Mouse (Mus musculus) G1E (cell line): ENCODE data around the gene Cdca7l. TPM values are rescaled to one million over a fixed set of nuclear protein-coding genes. Genes with fewer than 3 reads are reported as not detected.
"Not testable (repeated sequence)": the region's sequence is repeated elsewhere in the genome, so short reads cannot be mapped to it uniquely, and the experiment has no call there.

Source experiments
- ATAC-seq: 2 replicates; pipeline ENCODE4 v1.8.0; 2016; ENCODE audit warnings: mild to moderate bottlenecking; ENCODE audit not compliant: insufficient number of reproducible peaks, poor library complexity, low FRiP score, severe bottlenecking; ENCODE audit errors: extremely low read depth
- DNase-seq: peaks from one replicate; pipeline ENCODE4 v3.0.0; 2012; ENCODE audit warnings: low spot score
- H3K27me3 ChIP-seq: 2 replicates; pipeline ENCODE4 v1.6.1; 2012; ENCODE audit warnings: mild to moderate bottlenecking, low read length, inconsistent platforms; ENCODE audit not compliant: insufficient read depth
- H3K36me3 ChIP-seq: replicated peaks from 2 replicates; pipeline ENCODE3; 2012; ENCODE audit warnings: mild to moderate bottlenecking, inconsistent platforms
- H3K4me1 ChIP-seq: 2 replicates; pipeline ENCODE4 v1.6.1; 2012; ENCODE audit warnings: low read depth, low read length, inconsistent platforms, mixed read lengths; ENCODE audit not compliant: insufficient read depth
- H3K4me3 ChIP-seq: 2 replicates; pipeline ENCODE4 v1.5.1; 2012; ENCODE audit warnings: low read depth, mild to moderate bottlenecking, inconsistent platforms, low read length, moderate library complexity, mixed read lengths
- H3K9me3 ChIP-seq: replicated peaks from 2 replicates; pipeline ENCODE4 v1.6.1; 2012; ENCODE audit warnings: inconsistent platforms
- CTCF ChIP-seq: IDR thresholded peaks from 2 replicates; pipeline ENCODE4 v1.5.1; 2012; ENCODE audit warnings: low read depth, low read length, inconsistent platforms, mixed read lengths
- GATA1 ChIP-seq: IDR thresholded peaks from 2 replicates; pipeline ENCODE4 v1.6.1; 2012; ENCODE audit warnings: borderline replicate concordance, low read length, inconsistent platforms, mixed read lengths
- GATA2 ChIP-seq: IDR thresholded peaks from 2 replicates; pipeline ENCODE4 v1.6.1; 2012; ENCODE audit warnings: low read depth, low read length, inconsistent platforms, borderline replicate concordance
- POLR2AphosphoS5 ChIP-seq: IDR thresholded peaks from 2 replicates; pipeline ENCODE4 v1.6.1; 2012; ENCODE audit warnings: low read depth, low read length, inconsistent platforms; ENCODE audit not compliant: insufficient replicate concordance
- TAL1 ChIP-seq: conservative IDR thresholded peaks from 2 replicates; pipeline ENCODE4 v1.6.1; 2012; ENCODE audit warnings: low read depth, low read length, inconsistent platforms, mixed read lengths
- polyA plus RNA-seq: library from polyadenylated mRNA; stranded (reverse); fragments of >175 nt; gene quantifications from 2 replicates; pipeline ENCODE4 v1.2.3, GENCODE M21; 2012
- total RNA-seq, 2 experiments: library from RNA; stranded (forward) in 1 of 2; stranded (reverse) in 1 of 2; fragments of 200-1000 nt in 1 of 2; fragments of >200 nt in 1 of 2; fragmentation: Nextera tagmentation in 1 of 2; gene quantifications; 2 replicates each; pipeline ENCODE4 v1.2.3; 2014 to 2017

The Cdca7l gene
- total and polyA plus RNA-seq, 3 experiments: 6.8 to 19.9 (median 15.0) TPM

DNA sequence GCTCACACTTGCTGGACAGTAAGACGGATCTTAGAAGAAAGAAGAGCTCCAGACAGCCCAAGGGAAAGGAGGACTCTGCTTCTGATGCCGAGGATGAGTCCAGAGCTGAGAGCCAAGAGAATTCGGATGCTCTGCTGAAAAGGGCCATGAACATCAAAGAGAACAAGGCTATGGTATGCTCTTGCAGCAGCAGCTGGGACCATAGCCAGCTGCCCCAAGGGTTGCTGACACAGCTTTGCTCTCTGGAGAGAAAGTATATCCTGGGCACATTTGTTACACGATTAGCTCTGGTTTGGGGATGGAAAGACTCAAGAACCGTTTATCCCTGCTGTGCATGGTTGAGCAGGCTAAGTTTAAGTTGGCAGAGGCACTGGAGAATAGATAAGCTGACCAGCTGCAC is 68.2 kb downstream of the Cdca7l start:
- ATAC-seq (no peak), DNase-seq (no peak)
- no peak for TF ChIP-seq GATA1
- no peak for TF ChIP-seq TAL1
- no peak for TF ChIP-seq CTCF
- TF ChIP-seq POLR2AphosphoS5: no peak
- no peak for TF ChIP-seq GATA2
- Histone ChIP-seq H3K36me3 (peaks cover 47% of the 10 kb centered on the region), H3K4me1 (no peaks in the 10 kb centered on the region), H3K27me3 (no peaks in the 10 kb centered on the region), H3K9me3 (peaks cover 35% of the 10 kb centered on the region), H3K4me3 (no peak overlapping the region)

DNA sequence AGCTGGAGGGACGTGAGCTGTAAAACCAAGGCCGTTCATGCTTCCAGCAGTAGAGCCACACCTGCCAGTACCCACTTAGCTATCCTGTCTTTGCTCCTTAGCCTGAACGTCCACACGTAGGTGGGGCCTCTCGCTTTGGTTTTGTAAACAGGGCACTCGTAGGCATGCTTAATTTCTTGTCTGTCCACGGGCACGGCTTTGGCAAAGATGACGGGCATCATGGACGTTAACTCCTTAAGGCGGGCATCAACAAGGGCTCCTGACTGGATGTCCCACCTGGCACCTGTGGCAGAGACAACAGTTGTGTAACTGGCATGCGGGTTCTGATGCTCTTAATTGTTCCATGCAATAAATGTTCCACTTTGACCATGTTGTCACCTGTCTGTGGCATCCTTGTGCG is 74.3 kb downstream of the Cdca7l start:
- Histone ChIP-seq H3K9me3 (peaks cover 42% of the 10 kb centered on the region), H3K36me3 (peaks cover 41% of the 10 kb centered on the region), H3K4me3 (no peak overlapping the region), H3K27me3 (no peaks in the 10 kb centered on the region), H3K4me1 (no peaks in the 10 kb centered on the region)
- DNase-seq (no peak), ATAC-seq (no peak)
- TF ChIP-seq CTCF (no peak), GATA1 (no peak), GATA2 (no peak), TAL1 (no peak), POLR2AphosphoS5 (no peak)

DNA sequence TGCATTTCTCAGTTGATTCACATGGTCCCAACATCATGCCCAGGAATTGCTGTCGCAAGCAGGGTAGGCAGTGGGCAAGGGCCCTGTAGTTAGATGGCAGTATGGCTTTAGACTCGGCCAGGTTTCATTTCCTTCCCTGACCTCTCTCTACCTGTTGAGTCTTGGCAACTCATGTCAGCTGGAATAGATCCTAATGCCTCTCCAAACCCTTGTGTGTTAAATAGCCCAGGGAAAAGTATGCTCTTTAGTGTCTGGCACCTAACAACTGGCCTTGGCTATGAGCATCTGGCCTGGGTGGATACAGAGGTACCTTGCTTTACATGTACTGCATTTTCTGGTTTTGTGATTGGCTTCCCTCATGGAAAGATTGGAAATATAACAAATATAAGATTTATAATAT is 80.5 kb downstream of the Cdca7l start:
- ATAC-seq (no peak), DNase-seq (no peak)
- Histone ChIP-seq H3K4me3 (no peak overlapping the region), H3K4me1 (no peaks in the 10 kb centered on the region), H3K27me3 (no peaks in the 10 kb centered on the region), H3K9me3 (peaks cover 20% of the 10 kb centered on the region), H3K36me3 (peaks cover 4% of the 10 kb centered on the region)
- TF ChIP-seq GATA2 (no peak), TAL1 (no peak), CTCF (no peak), POLR2AphosphoS5 (no peak), GATA1 (no peak)

DNA sequence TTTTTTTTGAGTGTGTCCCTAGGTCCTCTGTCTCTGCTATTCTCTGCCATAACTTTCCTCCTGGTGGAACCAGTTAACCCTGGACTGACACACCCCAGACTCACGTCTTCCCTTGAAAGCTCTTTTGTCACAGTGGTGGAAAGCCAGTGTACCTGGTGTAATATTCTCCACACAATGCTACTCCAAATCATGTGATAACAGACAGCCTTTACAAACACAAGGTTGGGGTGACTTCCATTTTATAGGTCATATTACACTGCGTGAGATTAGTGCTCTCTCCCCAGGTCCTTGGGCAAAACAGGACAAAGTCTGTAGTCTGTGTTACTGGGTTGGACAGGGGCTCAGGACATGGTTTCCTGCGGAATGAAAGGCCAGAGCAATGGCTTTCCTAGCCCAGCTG is 83.3 kb downstream of the Cdca7l start:
- ATAC-seq (no peak), DNase-seq (no peak)
- H3K9me3 ChIP-seq: peaks cover 11% of the 10 kb centered on the region
- H3K27me3 ChIP-seq: no peaks in the 10 kb centered on the region
- no peak overlapping the region for H3K4me3 ChIP-seq
- no peaks in the 10 kb centered on the region for H3K4me1 ChIP-seq
- no peaks in the 10 kb centered on the region for H3K36me3 ChIP-seq
- TF ChIP-seq GATA1: no peak
- TF ChIP-seq TAL1: no peak
- TF ChIP-seq GATA2: no peak
- no peak for TF ChIP-seq POLR2AphosphoS5
- TF ChIP-seq CTCF: no peak

DNA sequence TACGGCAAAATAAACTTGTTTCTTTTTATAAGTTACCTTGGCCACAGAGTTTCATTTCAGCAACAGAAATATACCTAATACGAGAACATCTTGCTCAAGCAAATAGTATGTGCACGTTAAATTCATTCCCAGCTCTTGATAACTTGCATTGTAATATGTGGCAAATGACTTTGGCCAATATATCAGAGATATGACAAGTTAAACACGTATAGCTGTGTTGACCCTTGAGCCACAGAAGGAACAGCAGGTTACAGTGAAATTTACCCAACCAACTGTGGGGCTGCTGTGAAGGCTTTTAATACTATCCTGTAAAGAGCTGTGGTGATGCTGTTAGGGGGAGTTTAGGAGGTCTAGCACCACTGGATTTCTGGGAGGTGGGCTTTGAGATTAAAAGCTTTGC is 96.7 kb downstream of the Cdca7l start:
- ATAC-seq, DNase-seq, H3K4me3 ChIP-seq, H3K36me3 ChIP-seq, H3K27me3 ChIP-seq, H3K4me1 ChIP-seq, H3K9me3 ChIP-seq: not testable (repeated sequence)

DNA sequence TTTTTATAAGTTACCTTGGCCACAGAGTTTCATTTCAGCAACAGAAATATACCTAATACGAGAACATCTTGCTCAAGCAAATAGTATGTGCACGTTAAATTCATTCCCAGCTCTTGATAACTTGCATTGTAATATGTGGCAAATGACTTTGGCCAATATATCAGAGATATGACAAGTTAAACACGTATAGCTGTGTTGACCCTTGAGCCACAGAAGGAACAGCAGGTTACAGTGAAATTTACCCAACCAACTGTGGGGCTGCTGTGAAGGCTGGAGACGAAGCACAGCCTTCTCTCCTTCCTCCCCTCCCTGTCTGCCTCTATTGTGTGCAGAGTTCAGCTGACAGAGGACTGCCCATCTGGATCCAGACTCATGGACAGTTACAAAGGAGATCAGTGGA is 97.3 kb downstream of the Cdca7l start:
- not testable (repeated sequence) for H3K27me3 ChIP-seq, H3K36me3 ChIP-seq, H3K4me3 ChIP-seq, H3K4me1 ChIP-seq, DNase-seq, H3K9me3 ChIP-seq, ATAC-seq

DNA sequence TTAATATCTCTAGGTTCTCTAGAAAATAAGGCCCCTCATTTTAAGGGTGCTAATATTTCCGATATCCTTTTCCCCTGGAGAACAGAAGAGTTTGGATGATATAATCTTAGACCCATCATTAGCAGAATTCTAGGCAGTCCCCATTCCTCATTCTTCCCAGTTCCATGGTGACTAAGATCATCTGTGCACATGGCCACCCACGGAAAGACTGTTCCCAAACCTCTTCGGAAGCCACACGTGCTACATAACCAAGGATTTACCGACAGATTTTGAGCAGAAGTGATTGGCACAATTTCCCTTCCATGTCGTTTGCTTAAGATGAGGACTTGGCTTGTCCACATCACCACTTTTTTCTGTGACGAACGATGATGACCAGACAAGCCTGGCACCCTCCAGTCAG is 99.6 kb downstream of the Cdca7l start:
- Histone ChIP-seq H3K4me3 (no peak overlapping the region), H3K27me3 (no peaks in the 10 kb centered on the region), H3K4me1 (no peaks in the 10 kb centered on the region), H3K9me3 (peaks cover 6% of the 10 kb centered on the region), H3K36me3 (no peaks in the 10 kb centered on the region)
- ATAC-seq (no peak), DNase-seq (no peak)
- no peak for TF ChIP-seq GATA2

DNA sequence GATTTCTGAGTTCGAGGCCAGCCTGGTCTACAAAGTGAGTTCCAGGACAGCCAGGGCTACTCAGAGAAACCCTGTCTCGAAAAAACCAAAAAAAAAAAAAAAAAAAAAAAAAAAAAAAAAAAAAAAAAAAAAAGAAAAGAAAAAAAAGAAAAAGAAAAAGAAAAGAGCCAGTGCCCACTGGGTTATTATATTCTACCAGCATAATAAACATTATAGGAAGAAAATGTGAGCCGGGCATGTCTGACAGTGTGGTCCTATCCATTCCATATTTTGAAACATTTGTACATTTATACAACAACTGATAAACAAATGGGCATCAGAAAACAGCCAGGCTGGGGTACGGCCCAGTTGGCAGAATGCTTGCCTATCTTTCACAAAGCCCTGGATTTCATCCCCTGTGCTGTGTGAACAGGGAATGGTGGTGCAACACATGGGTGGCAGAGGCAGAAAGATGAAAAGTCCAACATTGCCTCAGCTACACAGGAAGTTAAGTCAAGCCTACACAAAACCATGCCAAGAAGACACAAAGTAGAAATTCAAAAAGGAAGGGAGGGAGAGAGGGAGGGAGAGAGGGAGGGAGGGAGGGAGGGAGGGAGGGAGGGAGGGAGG is 101.2 kb downstream of the Cdca7l start:
- H3K4me3 ChIP-seq, ATAC-seq: not testable (repeated sequence)

More for the DNA sequence above, 101.2 kb downstream of the Cdca7l start:
- H3K36me3 ChIP-seq, H3K27me3 ChIP-seq, DNase-seq, H3K9me3 ChIP-seq, H3K4me1 ChIP-seq: not testable (repeated sequence)
